Mouse (Mus musculus) kidney, adult 2 months (tissue): ENCODE results near the gene Tacc3. TPM values are rescaled to one million over a fixed set of nuclear protein-coding genes. Genes with fewer than 3 reads are reported as not detected.
A peak's percentile ranks its signal among the peaks of the same experiment; 100 is the strongest.

ENCODE experiments used
- DNase-seq: peaks from one replicate; pipeline ENCODE4 v3.0.0; 2021
- H3K27ac ChIP-seq: fragments of 200-500 bp; 2 replicates; pipeline ENCODE4 v1.5.1; 2012; ENCODE audit warnings: low read depth, low read length, control low read depth, inconsistent platforms; ENCODE audit not compliant: insufficient read depth
- H3K27me3 ChIP-seq: fragments of 200-500 bp; replicated peaks from 2 replicates; pipeline ENCODE4 v1.6.1; 2012; ENCODE audit warnings: mild to moderate bottlenecking, moderate library complexity, low read length, inconsistent platforms; ENCODE audit not compliant: control insufficient read depth, insufficient read depth
- H3K36me3 ChIP-seq: fragments of 200-500 bp; 2 replicates; pipeline ENCODE4 v1.6.1; 2012; ENCODE audit warnings: mild to moderate bottlenecking, moderate library complexity, low read length, inconsistent platforms; ENCODE audit not compliant: control insufficient read depth, insufficient read depth
- H3K4me1 ChIP-seq: fragments of 200-500 bp; 2 replicates; pipeline ENCODE4 v1.6.1; 2011; ENCODE audit warnings: low read length; ENCODE audit not compliant: control insufficient read depth, insufficient read depth
- H3K4me3 ChIP-seq: fragments of 200-500 bp; 2 replicates; pipeline ENCODE4 v1.5.1; 2011; ENCODE audit warnings: mild to moderate bottlenecking, low read depth, low read length, control low read depth; ENCODE audit not compliant: insufficient read depth
- CTCF ChIP-seq: fragments of 200-500 bp; conservative IDR thresholded peaks from 2 replicates; pipeline ENCODE4 v1.5.1; 2011; ENCODE audit warnings: low read depth, mild to moderate bottlenecking, control low read depth, low read length, moderate library complexity, mixed read lengths; ENCODE audit not compliant: insufficient read depth, insufficient read length
- POLR2A ChIP-seq: fragments of 200-500 bp; IDR thresholded peaks from one replicate; pipeline ENCODE4 v1.6.1; 2011; ENCODE audit warnings: low read depth, low read length, control low read depth
- WGBS: fragments of 180-500 bp; shearing (Covaris S2); methylation state at CpG from one replicate; pipeline ENCODE4 v1.1.7; 2018; 5-methylcytosine and 5-hydroxymethylcytosine counted together
- polyA plus RNA-seq: library from polyadenylated mRNA; depleted of rRNA; stranded (reverse); fragments of >200 nt; gene quantifications from 2 replicates; pipeline ENCODE4 v1.2.3, GENCODE M21; 2012; rRNA removed

The Tacc3 gene
- 2.3 and 2.6 TPM in 2 replicates for polyA plus RNA-seq

- under 1% methylated on average over 60 of the region's 60 CpGs for WGBS
Measured at GRCm38 (mm10) chr5:33657787-33658663, at the start of gene Tacc3, which contains the start of gene Tmem129. Tacc3 (plus strand) TSS chr5:33658128. Tmem129 (minus strand) TSS chr5:33658416.

DNA sequence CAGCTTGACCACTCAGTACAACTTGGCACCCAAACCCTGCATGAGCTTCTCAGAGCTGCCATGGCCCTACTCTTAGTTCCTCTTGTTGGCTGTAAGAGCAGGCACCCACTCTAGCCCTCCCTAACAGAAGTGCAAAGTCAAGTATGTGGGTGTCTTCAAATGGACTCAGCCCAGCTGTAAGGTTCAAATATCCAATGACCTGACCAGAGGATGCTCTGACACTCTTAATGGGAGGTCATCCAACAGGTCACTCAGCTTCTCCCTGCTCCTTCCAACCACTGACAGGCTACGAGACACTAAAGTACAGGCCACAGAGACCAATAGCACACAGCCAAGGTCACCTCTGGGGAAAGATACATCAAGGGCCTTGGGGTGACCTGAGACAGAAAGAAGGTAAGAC, 48.7 kb upstream of the Tacc3 start:
- WGBS: 47% methylated on average over 1 of the region's 1 CpGs
- no peak overlapping the region for H3K27ac ChIP-seq
- TF ChIP-seq CTCF: no peak
- no peak for TF ChIP-seq POLR2A
- no peak overlapping the region for H3K4me3 ChIP-seq
- 0 out of 2 replicates have a peak, but pooled peaks cover 4% of the 10 kb centered on the region for H3K4me1 ChIP-seq
- H3K36me3 ChIP-seq: no peaks in the 10 kb centered on the region
- DNase-seq: peak; percentile 66
- H3K27me3 ChIP-seq: no peaks in the 10 kb centered on the region

More at GRCm38 (mm10) chr5:33657787-33658663, at the start of gene Tacc3, which contains the start of gene Tmem129:
- Histone ChIP-seq H3K27me3 (no peaks in the 10 kb centered on the region), H3K27ac (peak within 1 kb of the TSS; percentile 99), H3K36me3 (no peaks in the 10 kb centered on the region), H3K4me3 (peak within 1 kb of the TSS; percentile 96), H3K4me1 (peaks cover 8% of the 10 kb centered on the region; the same call in 1 of the 2 replicates)
- peak; percentile 99 for DNase-seq
- TF ChIP-seq CTCF (no peak), POLR2A (peak; percentile 62)

DNA sequence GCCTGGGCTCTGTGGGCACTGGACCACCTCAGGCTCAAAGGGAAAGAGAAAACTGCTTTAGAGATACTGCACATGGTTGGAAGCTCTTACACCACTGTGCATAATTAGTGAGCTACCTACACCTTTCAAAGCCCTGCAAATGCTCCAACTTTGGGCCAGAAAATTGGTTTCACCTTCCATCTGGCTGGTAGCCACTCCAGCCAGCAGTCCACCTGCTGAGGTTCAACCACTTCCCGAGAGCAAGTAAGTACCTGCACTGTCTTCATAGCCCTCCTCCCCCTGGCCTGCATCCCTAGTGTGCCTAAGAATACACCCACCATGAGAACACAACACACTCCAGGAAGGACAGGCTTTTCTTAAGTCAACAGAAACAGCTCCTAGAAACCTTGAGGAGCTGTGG, 46.1 kb upstream of the Tacc3 start:
- TF ChIP-seq CTCF (no peak), POLR2A (no peak)
- 87% methylated on average over 1 of the region's 1 CpGs for WGBS
- DNase-seq: no peak
- no peak overlapping the region for H3K4me3 ChIP-seq
- H3K27me3 ChIP-seq: no peaks in the 10 kb centered on the region
- no peaks in the 10 kb centered on the region for H3K4me1 ChIP-seq
- no peaks in the 10 kb centered on the region for H3K36me3 ChIP-seq
- H3K27ac ChIP-seq: no peak overlapping the region

GRCm38 (mm10) chr5:33614391-33614790, 43.5 kb upstream of the Tacc3 start:
- DNase-seq: no peak
- Histone ChIP-seq H3K27me3 (no peaks in the 10 kb centered on the region), H3K4me3 (no peak overlapping the region), H3K4me1 (peaks cover 3% of the 10 kb centered on the region; the same call in 1 of the 2 replicates), H3K36me3 (no peaks in the 10 kb centered on the region), H3K27ac (no peak overlapping the region)
- whole genome bisulfite sequencing: 79% methylated on average over 6 of the region's 6 CpGs
- TF ChIP-seq CTCF: no peak
- TF ChIP-seq POLR2A: no peak

GRCm38 (mm10) chr5:33622671-33623070, 35.3 kb upstream of the Tacc3 start:
- no peak for DNase-seq
- peaks cover 4% of the 10 kb centered on the region; the same call in 1 of the 2 replicates for H3K4me1 ChIP-seq
- 91% methylated on average over 2 of the region's 2 CpGs for WGBS

DNA sequence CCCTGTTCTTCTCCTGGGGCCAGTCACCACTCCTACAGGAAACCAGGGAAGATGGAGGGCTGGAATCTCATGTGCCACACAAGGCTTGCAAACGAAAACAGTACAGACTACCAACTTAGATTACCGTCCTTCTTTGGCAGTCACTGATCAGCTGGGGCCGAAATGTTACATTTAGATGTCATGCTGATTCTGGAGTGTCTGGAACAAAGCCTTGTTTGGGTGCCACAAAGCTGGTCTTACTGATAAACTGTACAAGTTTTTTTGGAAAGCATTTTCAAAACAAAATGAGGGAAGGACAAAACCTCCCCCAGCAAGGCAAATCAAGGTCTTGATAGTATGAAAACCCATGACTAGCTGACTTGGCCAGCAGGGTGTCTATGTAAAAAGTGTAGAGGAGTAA, 34.2 kb upstream of the Tacc3 start:
- 88% methylated on average over 3 of the region's 3 CpGs for WGBS
- no peak for DNase-seq
- Histone ChIP-seq H3K4me1 (peaks cover 6% of the 10 kb centered on the region; the same call in 1 of the 2 replicates), H3K36me3 (no peaks in the 10 kb centered on the region), H3K27me3 (no peaks in the 10 kb centered on the region), H3K27ac (no peak overlapping the region), H3K4me3 (no peak overlapping the region)
- TF ChIP-seq CTCF: no peak
- no peak for TF ChIP-seq POLR2A

More at GRCm38 (mm10) chr5:33622671-33623070, 35.3 kb upstream of the Tacc3 start:
- Histone ChIP-seq H3K27ac (no peak overlapping the region), H3K4me3 (no peak overlapping the region), H3K27me3 (no peaks in the 10 kb centered on the region), H3K36me3 (no peaks in the 10 kb centered on the region)
- TF ChIP-seq POLR2A (no peak), CTCF (no peak)

DNA sequence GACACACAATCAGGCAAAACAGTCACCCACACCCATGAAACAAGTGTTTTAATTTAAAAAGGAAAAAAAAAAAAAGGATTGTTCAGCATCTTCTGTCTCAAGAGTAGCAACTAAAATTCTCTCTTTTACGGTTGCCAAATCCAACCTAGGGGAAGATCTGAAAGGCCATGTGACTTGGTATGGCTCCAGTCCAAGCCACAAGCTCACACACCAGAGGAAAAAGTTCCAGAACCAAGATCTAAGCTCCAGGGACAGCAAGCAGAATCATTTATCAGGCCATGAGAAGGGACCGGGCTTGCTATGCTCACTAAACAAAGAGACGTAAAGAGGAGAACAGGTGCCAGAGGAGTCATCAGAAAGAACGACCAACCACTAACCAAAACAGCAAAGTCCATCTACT, 30.0 kb upstream of the Tacc3 start:
- Histone ChIP-seq H3K4me1 (peaks cover 6% of the 10 kb centered on the region; the same call in 1 of the 2 replicates), H3K27me3 (no peaks in the 10 kb centered on the region), H3K27ac (no peak overlapping the region), H3K36me3 (no peaks in the 10 kb centered on the region), H3K4me3 (no peak overlapping the region)
- 9% methylated on average over 4 of the region's 4 CpGs for WGBS
- TF ChIP-seq POLR2A (no peak), CTCF (no peak)
- peak; percentile 69 for DNase-seq
